Mouse (Mus musculus): ENCODE data around the gene Trp73.

Gene Trp73

GRCm38 (mm10) chr4:154103386-154103785, 36.6 kb downstream of the Trp73 start:
- no peak for DNase-seq (ENCODE audit: low spot score)

- no peak for DNase-seq (ENCODE audit: low spot score)
Measured at GRCm38 (mm10) chr4:154099361-154099760, 40.6 kb downstream of the Trp73 start.

- DNase-seq (ENCODE audit: low spot score), result no peak
Measured at GRCm38 (mm10) chr4:154096111-154096510, 43.9 kb downstream of the Trp73 start.

GRCm38 (mm10) chr4:154093210-154093609, 46.8 kb downstream of the Trp73 start:
- peak; percentile 35 for DNase-seq (ENCODE audit: low spot score)

GRCm38 (mm10) chr4:154091356-154091755, 48.7 kb downstream of the Trp73 start:
- DNase-seq (ENCODE audit: low spot score), result no peak

- DNase-seq (ENCODE audit: low spot score), result no peak
Measured at GRCm38 (mm10) chr4:154089205-154089604, 50.8 kb downstream of the Trp73 start.

GRCm38 (mm10) chr4:154086436-154086835, 53.6 kb downstream of the Trp73 start:
- DNase-seq (ENCODE audit: low spot score), result no peak

- no peak for DNase-seq (ENCODE audit: low spot score)
Measured at GRCm38 (mm10) chr4:154085856-154086255, 54.2 kb downstream of the Trp73 start.

GRCm38 (mm10) chr4:154081974-154082373, 58.0 kb downstream of the Trp73 start:
- DNase-seq (ENCODE audit: low spot score), result no peak

GRCm38 (mm10) chr4:154081021-154081420, 59.0 kb downstream of the Trp73 start:
- no peak for DNase-seq (ENCODE audit: low spot score)

GRCm38 (mm10) chr4:154080211-154080610, 59.8 kb downstream of the Trp73 start:
- DNase-seq (ENCODE audit: low spot score), result no peak

GRCm38 (mm10) chr4:154071941-154072340, 68.1 kb downstream of the Trp73 start:
- DNase-seq (ENCODE audit: low spot score), result no peak

GRCm38 (mm10) chr4:154071521-154071920, 68.5 kb downstream of the Trp73 start:
- no peak for DNase-seq (ENCODE audit: low spot score)

- DNase-seq (ENCODE audit: low spot score), result no peak
Measured at GRCm38 (mm10) chr4:154070896-154071295, 69.1 kb downstream of the Trp73 start.

GRCm38 (mm10) chr4:154064827-154065773, 74.9 kb downstream of the Trp73 start:
- DNase-seq (ENCODE audit: low spot score), result no peak

- no peak for DNase-seq (ENCODE audit: low spot score)
Measured at GRCm38 (mm10) chr4:154057696-154058095, 82.3 kb downstream of the Trp73 start.

GRCm38 (mm10) chr4:154056661-154057060, 83.3 kb downstream of the Trp73 start:
- no peak for DNase-seq (ENCODE audit: low spot score)

- no peak for DNase-seq (ENCODE audit: low spot score)
Measured at GRCm38 (mm10) chr4:154056046-154056445, 84.0 kb downstream of the Trp73 start.

- DNase-seq (ENCODE audit: low spot score), result no peak
Measured at GRCm38 (mm10) chr4:154055482-154055881, 84.5 kb downstream of the Trp73 start.

- no peak for DNase-seq (ENCODE audit: low spot score)
Measured at GRCm38 (mm10) chr4:154053065-154053464, 86.9 kb downstream of the Trp73 start.

- DNase-seq (ENCODE audit: low spot score), result no peak
Measured at GRCm38 (mm10) chr4:154051401-154051800, 88.6 kb downstream of the Trp73 start.

- DNase-seq (ENCODE audit: low spot score), result no peak
Measured at GRCm38 (mm10) chr4:154045837-154046236, 94.2 kb downstream of the Trp73 start.

GRCm38 (mm10) chr4:154042577-154042976, 97.4 kb downstream of the Trp73 start, which contains the start of gene Ccdc27:
Gene Ccdc27 (minus strand): TSS chr4:154042677.
- no peak for DNase-seq (ENCODE audit: low spot score)

GRCm38 (mm10) chr4:154037123-154037522, 102.9 kb downstream of the Trp73 start:
- DNase-seq (ENCODE audit: low spot score), result no peak

Data from spleen, adult 12 weeks (tissue).